In the genomic region with DNA sequence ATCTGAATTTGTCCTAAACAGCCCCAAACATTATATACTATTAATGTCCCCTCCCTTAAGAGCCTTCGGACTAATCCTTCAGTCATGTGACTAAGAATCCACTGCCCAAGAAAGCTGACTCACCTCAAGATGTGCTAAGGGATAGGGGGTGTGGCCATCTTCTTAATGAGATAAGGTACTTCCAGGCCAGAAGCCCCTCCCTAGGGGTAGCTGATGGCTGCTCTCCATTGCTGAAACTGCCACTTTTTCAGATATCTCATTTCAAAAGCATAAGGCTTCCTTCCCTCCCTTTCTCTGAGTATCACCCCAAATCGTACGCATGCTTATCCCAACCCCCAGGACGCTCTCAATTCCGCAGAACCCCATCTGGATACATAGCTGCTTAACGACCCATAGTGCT, we compare ENCODE assay signal across 10 mouse cellular contexts. TPM values are rescaled to one million over a fixed set of nuclear protein-coding genes. Genes with fewer than 3 reads are reported as not detected.
DNase-seq lines count a peak whose midpoint lies in the region; ATAC-seq lines count a peak whose summit lies in the region.
"Had no signal": no experiment of that assay in that cellular context is flagged by ENCODE, and none has a peak within 500 bp of the region (broad histone marks: within the 10 kb centered on the region; RNA-seq: fewer than 3 reads in every experiment).

No protein-coding gene starts in this region.

- H3K4me1 ChIP-seq in heart, embryonic 15.5 days (replicated peaks) = peaks cover 19% of the 10 kb centered on the region
- peaks cover 13% of the 10 kb centered on the region for H3K4me1 ChIP-seq in hindbrain, embryonic 14.5 days (replicated peaks; ENCODE audit: control insufficient read depth, insufficient read depth, low read length)

- H3K4me3 ChIP-seq in heart, embryonic 15.5 days = peak overlapping the region; percentile 79; the same call in 1 of the 2 replicates
- no peak overlapping the region for H3K4me3 ChIP-seq in hindbrain, embryonic 14.5 days (replicated peaks; ENCODE audit: low read length)

- no peak overlapping the region for H3K27ac ChIP-seq in heart, embryonic 15.5 days
- no peak overlapping the region for H3K27ac ChIP-seq in hindbrain, embryonic 14.5 days

- no peaks in the 10 kb centered on the region for H3K9me3 ChIP-seq in heart, embryonic 15.5 days (replicated peaks)
- H3K9me3 ChIP-seq in hindbrain, embryonic 14.5 days (ENCODE audit: control insufficient read depth, low read length) = no peaks in the 10 kb centered on the region

- H3K9ac ChIP-seq in heart, embryonic 15.5 days = no peak overlapping the region
- no peak overlapping the region for H3K9ac ChIP-seq in hindbrain, embryonic 14.5 days

- peaks cover 9% of the 10 kb centered on the region; the same call in 1 of the 2 replicates for H3K36me3 ChIP-seq in heart, embryonic 15.5 days
- H3K36me3 ChIP-seq in hindbrain, embryonic 14.5 days (replicated peaks; ENCODE audit: control insufficient read depth, insufficient read depth) = peaks cover 27% of the 10 kb centered on the region

- H3K4me2 ChIP-seq in heart, embryonic 15.5 days = peak overlapping the region; percentile 85; the same call in 1 of the 2 replicates
- peak overlapping the region; percentile 94; the same call in 1 of the 2 replicates for H3K4me2 ChIP-seq in hindbrain, embryonic 14.5 days (replicated peaks)

- DNase-seq in heart, adult 11 months = no peak
- DNase-seq in MEL-GATA-1-ER (ENCODE audit: extremely low read depth, low read depth) (peak; percentile 93), adipocyte (ENCODE audit: low spot score) (no peak)
- no peak for DNase-seq in hindbrain, embryonic 14.5 days (ENCODE audit: low spot score)
- no peak for DNase-seq in cerebellum, adult 11 months
- DNase-seq in ovary, adult 18-20 months (ENCODE audit: low spot score) = no peak
- DNase-seq: cerebellum, adult 18-20 months; heart, postnatal 4 days had no signal

- 79% methylated on average over 6 of the region's 6 CpGs for WGBS in heart, embryonic 15.5 days
- WGBS in hindbrain, embryonic 14.5 days = 82% methylated on average over 6 of the region's 6 CpGs

- H3K27me3 ChIP-seq in heart, embryonic 15.5 days = no peaks in the 10 kb centered on the region
- no peaks in the 10 kb centered on the region for H3K27me3 ChIP-seq in hindbrain, embryonic 14.5 days (ENCODE audit: control insufficient read depth, insufficient read depth, low read length)

- ATAC-seq in heart, embryonic 15.5 days (replicated peaks; ENCODE audit: insufficient number of reproducible peaks, insufficient read depth, low FRiP score, low read depth) = no peak
- no peak for ATAC-seq in hindbrain, embryonic 14.5 days (ENCODE audit: low FRiP score)
- ATAC-seq in megakaryocyte, adult 5-6 weeks (ENCODE audit: poor library complexity, severe bottlenecking) = peak; percentile 20; the same call in 1 of the 2 replicates

RNA-seq across cellular contexts. Expression of a gene that starts 1.6 kb away (rescaled TPM):
- 144 and 177 TPM in 2 replicates for polyA plus RNA-seq in heart, embryonic 15.5 days (2015; fragmentation: Nextera tagmentation; extraction: Ambion mirVana)
- polyA plus RNA-seq in hindbrain, embryonic 14.5 days (2014; fragmentation: Nextera tagmentation; extraction: Ambion mirVana) = 121 and 122 TPM in 2 replicates
- total RNA-seq in megakaryocyte, adult 5-6 weeks (2015) = 54.9 and 59.1 TPM in 2 replicates
- 178 and 199 TPM in 2 replicates for total RNA-seq in megakaryocyte, adult 5-6 weeks (2017)

RNA-seq across cellular contexts. Expression of a gene that starts 17.5 kb away (rescaled TPM):
- 25.3 and 37.6 TPM in 2 replicates for polyA plus RNA-seq in heart, embryonic 15.5 days (2015; fragmentation: Nextera tagmentation; extraction: Ambion mirVana)
- 12.9 and 13.0 TPM in 2 replicates for polyA plus RNA-seq in hindbrain, embryonic 14.5 days (2014; fragmentation: Nextera tagmentation; extraction: Ambion mirVana)
- 29.2 and 39.1 TPM in 2 replicates for total RNA-seq in megakaryocyte, adult 5-6 weeks (2015)
- total RNA-seq in megakaryocyte, adult 5-6 weeks (2017) = 50.0 and 64.7 TPM in 2 replicates

RNA-seq across cellular contexts. Expression of a gene that starts 17.6 kb away (rescaled TPM):
- polyA plus RNA-seq in heart, embryonic 15.5 days (2015; fragmentation: Nextera tagmentation; extraction: Ambion mirVana) = 1.0 and 2.6 TPM in 2 replicates
- 1.4 and 2.3 TPM in 2 replicates for polyA plus RNA-seq in hindbrain, embryonic 14.5 days (2014; fragmentation: Nextera tagmentation; extraction: Ambion mirVana)
- total RNA-seq in megakaryocyte, adult 5-6 weeks (2015) = not detected in 2 replicates
- 0.24 TPM in 1 of 2 replicates, not detected in the other for total RNA-seq in megakaryocyte, adult 5-6 weeks (2017)

RNA-seq across cellular contexts. Expression of a gene that starts 20.0 kb away (rescaled TPM):
- 4.0 and 4.1 TPM in 2 replicates for polyA plus RNA-seq in heart, embryonic 15.5 days (2015; fragmentation: Nextera tagmentation; extraction: Ambion mirVana)
- polyA plus RNA-seq in hindbrain, embryonic 14.5 days (2014; fragmentation: Nextera tagmentation; extraction: Ambion mirVana) = 2.8 and 3.6 TPM in 2 replicates
- 15.5 and 18.3 TPM in 2 replicates for total RNA-seq in megakaryocyte, adult 5-6 weeks (2015)
- total RNA-seq in megakaryocyte, adult 5-6 weeks (2017) = 14.2 and 16.0 TPM in 2 replicates

RNA-seq across cellular contexts. Expression of a gene that starts 21.9 kb away (rescaled TPM):
- not detected in 2 replicates for polyA plus RNA-seq in heart, embryonic 15.5 days (2015; fragmentation: Nextera tagmentation; extraction: Ambion mirVana)
- not detected in 2 replicates for polyA plus RNA-seq in hindbrain, embryonic 14.5 days (2014; fragmentation: Nextera tagmentation; extraction: Ambion mirVana)
- not detected in 2 replicates for total RNA-seq in megakaryocyte, adult 5-6 weeks (2015)
- total RNA-seq in megakaryocyte, adult 5-6 weeks (2017) = 0.61 TPM in 1 of 2 replicates, not detected in the other
